Mouse (Mus musculus): ENCODE results near the gene Mecom. TPM values are rescaled to one million over a fixed set of nuclear protein-coding genes. Genes with fewer than 3 reads are reported as not detected.

Mecom gene
- polyA plus RNA-seq, 1 experiment, result 1.8 TPM

GRCm38 (mm10) chr3:30105194-30105823 is 442.5 kb downstream of the Mecom start:
- H3K79me2 ChIP-seq (ENCODE audit: control insufficient read depth, insufficient read depth), result no peaks in the 10 kb centered on the region
- H3K36me3 ChIP-seq (ENCODE audit: control insufficient read depth, insufficient read depth), result no peaks in the 10 kb centered on the region
- no peak for TF ChIP-seq POLR2A (IDR thresholded peaks at IDR 0.05; ENCODE audit: insufficient read length, low read depth)
- no peak for TF ChIP-seq TCF12 (IDR thresholded peaks at IDR 0.05; ENCODE audit: insufficient read depth, poor library complexity, severe bottlenecking)
- TF ChIP-seq MYOD1 (IDR thresholded peaks at IDR 0.05; ENCODE audit: control insufficient read depth in 1 of 3, insufficient read length in 2 of 3, low read depth in 2 of 3), result no peak
- TF ChIP-seq SRF (IDR thresholded peaks at IDR 0.05; ENCODE audit: control insufficient read depth, insufficient read length, low read depth), result no peak
- peak; percentile 93 for TF ChIP-seq CEBPB (IDR thresholded peaks at IDR 0.05; ENCODE audit: insufficient read depth, poor library complexity, severe bottlenecking)
- no peak for TF ChIP-seq TCF3 (IDR thresholded peaks at IDR 0.05; ENCODE audit: insufficient read length, low read depth)
- TF ChIP-seq USF1 (IDR thresholded peaks at IDR 0.05; ENCODE audit: low read depth), result no peak
- TF ChIP-seq MAX (IDR thresholded peaks at IDR 0.05; ENCODE audit: low read depth), result peak; percentile 67
- TF ChIP-seq REST (IDR thresholded peaks at IDR 0.05; ENCODE audit: insufficient read depth, insufficient read length), result no peak
- H3K4me3 ChIP-seq, result peak overlapping the region; percentile 4
- no peaks in the 10 kb centered on the region for H3K27me3 ChIP-seq (ENCODE audit: control insufficient read depth, insufficient read depth, insufficient read length)
- H3K4me2 ChIP-seq (ENCODE audit: low read depth), result peak overlapping the region; percentile 87
- no peak overlapping the region for H3ac ChIP-seq (ENCODE audit: control insufficient read depth, insufficient read length)

- Histone ChIP-seq H3K4me2 (ENCODE audit: low read depth) (peak overlapping the region; percentile 87), H3K27me3 (ENCODE audit: control insufficient read depth, insufficient read depth, insufficient read length) (no peaks in the 10 kb centered on the region), H3ac (ENCODE audit: control insufficient read depth, insufficient read length) (no peak overlapping the region), H3K79me2 (ENCODE audit: control insufficient read depth, insufficient read depth) (no peaks in the 10 kb centered on the region), H3K4me3 (peak overlapping the region; percentile 4), H3K36me3 (ENCODE audit: control insufficient read depth, insufficient read depth) (no peaks in the 10 kb centered on the region)
- TF ChIP-seq POLR2AphosphoS2 (IDR thresholded peaks at IDR 0.05; ENCODE audit: insufficient read length, low read depth), result no peak
- no peak for TF ChIP-seq TCF12 (IDR thresholded peaks at IDR 0.05; ENCODE audit: insufficient read depth, poor library complexity, severe bottlenecking)
- no peak for TF ChIP-seq POLR2A (IDR thresholded peaks at IDR 0.05; ENCODE audit: insufficient read length, low read depth)
- TF ChIP-seq USF1 (IDR thresholded peaks at IDR 0.05; ENCODE audit: low read depth), result no peak
- no peak for TF ChIP-seq CEBPB (IDR thresholded peaks at IDR 0.05; ENCODE audit: insufficient read depth, poor library complexity, severe bottlenecking)
- no peak for TF ChIP-seq TCF3 (IDR thresholded peaks at IDR 0.05; ENCODE audit: insufficient read length, low read depth)
- TF ChIP-seq MYOD1 (IDR thresholded peaks at IDR 0.05; ENCODE audit: control insufficient read depth in 1 of 3, insufficient read length in 2 of 3, low read depth in 2 of 3), result no peak
- no peak for TF ChIP-seq REST (IDR thresholded peaks at IDR 0.05; ENCODE audit: insufficient read depth, insufficient read length)
- TF ChIP-seq E2F4 (IDR thresholded peaks at IDR 0.05; ENCODE audit: insufficient read depth), result no peak
- no peak for TF ChIP-seq SRF (IDR thresholded peaks at IDR 0.05; ENCODE audit: control insufficient read depth, insufficient read length, low read depth)
- TF ChIP-seq MYOG (IDR thresholded peaks at IDR 0.05; ENCODE audit: control insufficient read depth in 1 of 3, insufficient read depth in 1 of 3, insufficient read length in 2 of 3, low read depth in 2 of 3), result no peak
Measured at GRCm38 (mm10) chr3:30104515-30105098, 443.2 kb downstream of the Mecom start.

- no peak for TF ChIP-seq REST (IDR thresholded peaks at IDR 0.05; ENCODE audit: insufficient read depth, insufficient read length)
- Histone ChIP-seq H3K4me3 (no peak overlapping the region), H3K79me2 (ENCODE audit: control insufficient read depth, insufficient read depth) (no peaks in the 10 kb centered on the region), H3K36me3 (ENCODE audit: control insufficient read depth, insufficient read depth) (no peaks in the 10 kb centered on the region), H3ac (ENCODE audit: control insufficient read depth, insufficient read length) (no peak overlapping the region), H3K27me3 (ENCODE audit: control insufficient read depth, insufficient read depth, insufficient read length) (no peaks in the 10 kb centered on the region), H3K4me2 (ENCODE audit: low read depth) (peak overlapping the region; percentile 54)
Measured at GRCm38 (mm10) chr3:30101146-30101545, 446.7 kb downstream of the Mecom start.

GRCm38 (mm10) chr3:30097713-30098112 is 450.1 kb downstream of the Mecom start:
- no peak overlapping the region for H3ac ChIP-seq (ENCODE audit: control insufficient read depth, insufficient read length)
- H3K36me3 ChIP-seq (ENCODE audit: control insufficient read depth, insufficient read depth), result no peaks in the 10 kb centered on the region
- H3K27me3 ChIP-seq (ENCODE audit: control insufficient read depth, insufficient read depth, insufficient read length), result no peaks in the 10 kb centered on the region
- H3K4me3 ChIP-seq, result no peak overlapping the region
- TF ChIP-seq POLR2A (IDR thresholded peaks at IDR 0.05; ENCODE audit: insufficient read length, low read depth) (no peak), MYOD1 (IDR thresholded peaks at IDR 0.05; ENCODE audit: control insufficient read depth in 1 of 3, insufficient read length in 2 of 3, low read depth in 2 of 3) (no peak), TCF12 (IDR thresholded peaks at IDR 0.05; ENCODE audit: insufficient read depth, poor library complexity, severe bottlenecking) (no peak), CEBPB (IDR thresholded peaks at IDR 0.05; ENCODE audit: insufficient read depth, poor library complexity, severe bottlenecking) (peak; percentile 61; the same call in 1 of the 2 replicates)
- no peaks in the 10 kb centered on the region for H3K79me2 ChIP-seq (ENCODE audit: control insufficient read depth, insufficient read depth)
- peak overlapping the region; percentile 37 for H3K4me2 ChIP-seq (ENCODE audit: low read depth)

GRCm38 (mm10) chr3:30097129-30097528 is 450.7 kb downstream of the Mecom start:
- no peak overlapping the region for H3K4me3 ChIP-seq
- H3K27me3 ChIP-seq (ENCODE audit: control insufficient read depth, insufficient read depth, insufficient read length), result no peaks in the 10 kb centered on the region
- TF ChIP-seq MYOD1 (IDR thresholded peaks at IDR 0.05; ENCODE audit: control insufficient read depth in 1 of 3, insufficient read length in 2 of 3, low read depth in 2 of 3) (no peak), TCF12 (IDR thresholded peaks at IDR 0.05; ENCODE audit: insufficient read depth, poor library complexity, severe bottlenecking) (no peak), MYOG (IDR thresholded peaks at IDR 0.05; ENCODE audit: control insufficient read depth in 1 of 3, insufficient read depth in 1 of 3, insufficient read length in 2 of 3, low read depth in 2 of 3) (no peak), MAX (IDR thresholded peaks at IDR 0.05; ENCODE audit: low read depth) (no peak), CEBPB (IDR thresholded peaks at IDR 0.05; ENCODE audit: insufficient read depth, poor library complexity, severe bottlenecking) (no peak), USF1 (IDR thresholded peaks at IDR 0.05; ENCODE audit: low read depth) (no peak), TCF3 (IDR thresholded peaks at IDR 0.05; ENCODE audit: insufficient read length, low read depth) (no peak), POLR2AphosphoS2 (IDR thresholded peaks at IDR 0.05; ENCODE audit: insufficient read length, low read depth) (no peak), POLR2A (IDR thresholded peaks at IDR 0.05; ENCODE audit: insufficient read length, low read depth) (no peak), SRF (IDR thresholded peaks at IDR 0.05; ENCODE audit: control insufficient read depth, insufficient read length, low read depth) (no peak), REST (IDR thresholded peaks at IDR 0.05; ENCODE audit: insufficient read depth, insufficient read length) (no peak), E2F4 (IDR thresholded peaks at IDR 0.05; ENCODE audit: insufficient read depth) (no peak)
- no peaks in the 10 kb centered on the region for H3K36me3 ChIP-seq (ENCODE audit: control insufficient read depth, insufficient read depth)
- peak overlapping the region; percentile 37 for H3K4me2 ChIP-seq (ENCODE audit: low read depth)
- no peaks in the 10 kb centered on the region for H3K79me2 ChIP-seq (ENCODE audit: control insufficient read depth, insufficient read depth)
- H3ac ChIP-seq (ENCODE audit: control insufficient read depth, insufficient read length), result no peak overlapping the region
